Mouse (Mus musculus) gastrocnemius, adult 8-10 months (tissue): ENCODE results near the gene Nek7. TPM values are rescaled to one million over a fixed set of nuclear protein-coding genes. Genes with fewer than 3 reads are reported as not detected.

Experiments used
- DNase-seq, 2 experiments: peaks; one replicate each; pipeline ENCODE4 v3.0.0; 2022; ENCODE audit warnings: low spot score in 2 of 2
- total RNA-seq, 4 experiments: library from RNA; stranded (reverse); gene quantifications; 2 replicates each; pipeline ENCODE4 v1.2.4; 2022

Gene Nek7
- 100 to 1,000 TPM; 119 to 137 (median 125) TPM for total RNA-seq

GRCm38 (mm10) chr1:138619996-138620461, at the start of gene Nek7:
Gene Nek7, minus strand, starts transcription at chr1:138620141.
- no peak for DNase-seq

- no peak for DNase-seq
Measured at GRCm38 (mm10) chr1:138662342-138662741, 42.4 kb upstream of the Nek7 start.

GRCm38 (mm10) chr1:138654212-138654611, 34.3 kb upstream of the Nek7 start:
- DNase-seq: no peak

GRCm38 (mm10) chr1:138644991-138645390, 25.1 kb upstream of the Nek7 start:
- no peak for DNase-seq

DNA sequence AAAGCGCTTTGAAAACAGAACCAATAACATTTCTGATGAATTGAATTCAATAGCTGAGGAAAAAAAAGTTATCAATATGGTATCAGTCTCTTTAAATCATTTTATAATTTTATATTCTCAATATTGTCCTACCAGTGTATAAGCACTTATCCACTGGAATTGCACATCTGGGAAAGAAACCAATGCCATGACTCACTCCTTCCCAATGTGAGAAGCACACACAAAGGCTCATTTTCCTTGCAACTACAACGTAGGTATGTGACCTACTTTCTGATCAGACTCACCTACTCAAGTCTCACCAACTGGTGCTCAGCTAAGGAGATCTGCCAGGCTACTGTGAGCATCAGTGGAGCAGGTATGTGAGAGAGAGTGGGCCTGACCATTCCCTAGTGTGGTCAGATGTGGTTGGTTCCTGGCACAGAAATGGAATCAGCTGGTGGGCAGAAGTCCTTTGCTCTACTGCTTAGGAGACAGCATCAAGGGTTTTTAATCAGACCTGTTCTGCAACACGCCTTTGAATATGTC, 23.4 kb upstream of the Nek7 start:
- DNase-seq: no peak

GRCm38 (mm10) chr1:138640934-138641461, 21.1 kb upstream of the Nek7 start:
- no peak for DNase-seq

DNA sequence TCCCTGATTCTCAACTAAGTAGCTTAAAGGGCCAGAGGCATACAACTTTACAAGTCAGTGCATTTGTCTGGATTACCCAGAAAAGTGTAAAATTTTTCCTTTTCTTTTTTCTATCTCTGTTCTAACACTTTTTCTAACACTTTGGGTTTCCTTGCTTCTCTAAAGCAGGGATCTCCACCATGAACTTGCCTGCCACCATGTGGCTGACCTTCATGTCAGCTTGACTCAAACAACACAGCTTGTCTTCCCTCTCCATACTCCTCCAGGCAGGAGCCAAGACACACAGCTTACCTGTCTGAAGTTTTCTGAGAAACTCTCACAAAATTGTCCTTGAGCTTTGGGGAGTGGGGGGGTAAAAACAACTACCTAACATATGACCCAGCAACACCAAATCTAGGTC, 17.9 kb upstream of the Nek7 start:
- no peak for DNase-seq

GRCm38 (mm10) chr1:138634561-138634960, 14.6 kb upstream of the Nek7 start:
- no peak for DNase-seq

- DNase-seq: no peak
Measured at GRCm38 (mm10) chr1:138628919-138629318, 9.0 kb upstream of the Nek7 start.

DNA sequence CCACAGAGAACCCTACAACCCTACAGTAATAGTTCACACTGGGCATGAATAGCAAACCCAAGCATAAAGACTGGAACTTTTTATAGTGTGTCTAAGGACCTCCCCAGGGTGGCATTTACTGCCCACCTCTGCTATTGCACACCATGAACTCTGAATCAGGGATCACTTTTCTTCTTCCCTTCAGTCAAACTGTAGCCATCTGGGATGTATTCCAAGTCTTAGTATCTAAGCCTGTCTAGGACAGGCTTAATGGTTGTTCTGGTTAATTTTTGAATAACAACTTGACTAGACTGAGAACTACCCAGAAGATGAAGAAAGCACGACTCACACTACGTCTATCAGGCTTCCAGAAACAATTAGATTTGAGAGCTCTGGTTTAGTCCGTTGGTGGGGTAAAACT, 8.5 kb upstream of the Nek7 start:
- DNase-seq: no peak

GRCm38 (mm10) chr1:138627804-138628203, 7.9 kb upstream of the Nek7 start:
- DNase-seq: no peak

GRCm38 (mm10) chr1:138626288-138626687, 6.3 kb upstream of the Nek7 start:
- DNase-seq: no peak

GRCm38 (mm10) chr1:138623870-138624269, 3.9 kb upstream of the Nek7 start:
- no peak for DNase-seq

- no peak for DNase-seq
Measured at GRCm38 (mm10) chr1:138622831-138623230, 2.9 kb upstream of the Nek7 start.

- DNase-seq: peak; percentile 53 to 63
Measured at GRCm38 (mm10) chr1:138622431-138622830, 2.5 kb upstream of the Nek7 start.

DNA sequence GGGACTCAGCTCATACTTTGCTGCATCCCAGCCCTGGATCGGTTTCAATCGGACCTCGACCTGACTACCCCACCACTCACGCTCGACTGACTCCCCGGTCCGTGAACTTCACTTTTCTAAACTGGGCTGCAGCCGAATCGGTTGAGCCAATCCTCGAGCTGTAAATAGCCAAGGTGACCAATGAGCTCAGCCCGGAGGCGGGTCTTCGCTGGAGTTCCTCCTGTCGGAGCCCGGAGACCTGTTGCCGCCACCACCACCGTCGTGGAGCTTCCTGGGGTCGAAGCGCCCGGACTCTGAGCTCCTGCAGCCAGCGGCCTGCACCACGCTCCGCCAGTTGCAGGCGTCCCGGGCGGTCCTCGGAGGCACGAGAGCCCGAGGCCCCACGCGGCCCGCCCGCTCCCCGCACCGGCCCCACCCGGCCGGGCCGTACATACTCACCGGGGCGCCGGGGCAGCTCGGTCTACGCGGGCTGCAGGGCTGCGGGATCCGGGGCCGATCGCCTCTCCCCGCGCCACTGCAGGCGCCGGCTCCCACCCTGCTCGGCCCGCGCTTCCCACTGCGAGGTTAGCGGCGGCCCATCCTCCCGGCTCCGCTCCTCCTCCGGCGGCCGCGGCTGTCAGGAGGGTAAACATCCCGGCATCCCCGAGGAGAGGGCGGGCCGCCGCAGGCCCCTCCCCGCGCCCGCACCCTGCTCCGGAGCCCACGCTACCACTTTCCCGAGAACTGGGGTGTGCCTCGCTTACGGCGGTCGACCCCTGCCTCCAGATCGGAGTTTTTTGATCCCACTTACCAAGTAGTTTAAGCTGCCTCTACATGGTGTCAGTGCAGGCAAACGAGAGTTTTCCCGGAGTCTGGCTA, 598 bp downstream of the Nek7 start:
- DNase-seq: peak; percentile 93 to 96

- DNase-seq: peak; percentile 76 to 80
Measured at GRCm38 (mm10) chr1:138618012-138618354, 2.0 kb downstream of the Nek7 start.

DNA sequence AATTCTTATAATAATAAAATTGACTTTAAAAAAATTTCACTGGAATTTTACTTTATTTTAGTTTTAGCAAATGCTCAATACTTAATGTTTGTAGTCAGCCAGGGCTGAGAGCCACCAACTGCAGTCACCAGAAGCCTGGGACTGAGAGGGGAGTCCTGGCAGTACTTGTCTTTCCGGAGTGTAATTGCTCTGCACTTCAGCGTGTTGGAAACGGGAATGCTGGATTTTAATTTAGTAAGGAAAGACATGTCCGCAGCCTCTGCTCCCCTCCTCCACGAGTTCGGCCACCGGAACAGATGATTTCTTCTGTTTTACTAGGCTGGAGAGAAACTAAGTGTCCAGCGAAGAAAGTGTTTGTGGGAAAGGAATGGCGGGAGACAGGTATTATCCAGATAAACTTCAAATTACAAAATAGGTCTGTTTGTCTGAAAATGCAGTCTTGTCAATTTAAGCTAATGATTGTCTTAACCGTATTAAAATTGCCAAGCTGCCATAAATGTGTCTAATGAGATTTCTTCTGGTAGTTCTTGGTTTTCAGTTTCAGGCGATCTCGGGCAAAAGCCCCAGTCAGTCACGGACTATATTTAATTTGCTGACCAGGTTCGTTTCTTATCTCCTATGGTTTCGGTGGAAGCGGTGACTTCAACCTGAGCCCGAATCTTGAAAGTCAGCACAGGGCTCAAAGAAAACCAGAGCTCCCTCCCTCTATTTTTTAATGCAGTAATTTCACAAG, 2.5 kb downstream of the Nek7 start:
- DNase-seq: no peak

DNA sequence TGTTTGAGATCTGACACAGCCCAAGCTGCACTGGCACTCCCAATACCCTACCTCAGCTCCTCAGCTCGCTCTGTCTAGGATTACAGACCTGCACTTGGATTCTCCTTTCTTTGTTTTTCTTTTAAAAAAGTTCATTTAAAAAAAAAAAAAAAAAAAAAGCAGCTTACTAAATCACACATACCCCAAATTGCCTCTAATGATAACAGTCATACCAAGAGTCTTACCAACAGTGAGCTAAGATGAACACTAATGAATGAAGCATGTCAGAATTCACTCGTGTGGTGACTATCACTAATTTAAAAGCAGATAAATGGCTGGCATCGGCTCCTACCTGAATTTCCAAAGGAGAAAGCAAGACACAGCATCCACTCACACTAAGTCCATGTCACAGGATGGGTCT, 4.6 kb downstream of the Nek7 start:
- DNase-seq: no peak

DNA sequence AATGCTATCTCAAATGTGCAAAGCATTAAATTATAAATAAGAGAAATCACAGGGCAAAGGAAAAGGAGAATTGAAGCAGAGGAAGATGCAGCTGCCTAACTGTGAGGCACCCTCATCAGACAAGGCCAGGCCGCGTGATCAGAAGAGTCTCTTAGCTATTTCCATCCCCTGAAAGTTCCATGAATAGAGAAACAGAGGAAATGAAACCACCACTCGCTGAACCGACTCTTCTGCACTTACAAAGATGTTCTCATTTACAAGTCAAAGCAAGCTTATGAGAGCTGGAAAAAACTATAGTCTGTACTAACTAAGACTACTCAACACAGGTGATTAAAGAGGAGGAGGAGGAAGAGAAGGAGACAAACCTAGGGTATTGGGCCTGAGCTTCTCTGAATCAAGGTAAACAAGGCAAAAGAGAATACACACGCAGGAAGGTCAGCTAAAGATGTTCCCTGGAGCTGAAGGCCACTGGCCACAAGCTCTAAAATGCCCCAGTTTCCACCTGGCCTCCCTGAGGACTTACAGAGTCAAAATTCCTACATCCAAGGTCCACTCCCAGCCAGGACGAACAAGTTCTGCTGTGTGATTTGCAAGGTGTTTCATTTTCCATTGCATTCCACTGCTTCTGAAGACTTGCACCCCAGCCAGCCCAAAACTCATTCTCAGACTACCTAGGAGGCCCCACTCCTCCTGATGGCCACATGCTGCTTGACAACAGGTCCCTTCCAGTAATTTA, 5.2 kb downstream of the Nek7 start:
- DNase-seq: no peak

GRCm38 (mm10) chr1:138612177-138612576, 7.8 kb downstream of the Nek7 start:
- DNase-seq: no peak
